Mouse (Mus musculus) liver, embryonic 14.5 days (tissue): ENCODE measurements around the gene Gars. TPM values are rescaled to one million over a fixed set of nuclear protein-coding genes. Genes with fewer than 3 reads are reported as not detected.

Experiments used
- ATAC-seq: fragments of 200-750 bp; cut with Nextera tagmentation; 2 replicates; pipeline ENCODE4 v1.8.0; 2017; ENCODE audit warnings: moderate number of reproducible peaks, mild to moderate bottlenecking, moderate library complexity; ENCODE audit not compliant: insufficient read depth
- DNase-seq, 3 experiments: peaks; one replicate each; pipeline ENCODE4 v3.0.0-alpha.2; 2012 to 2013; ENCODE audit warnings: low read depth in 3 of 3, low spot score in 3 of 3
- H3K27ac ChIP-seq: fragments of 300-500 bp; sonication (generic); 2 replicates; pipeline ENCODE4 v1.5.1; 2014; ENCODE audit warnings: moderate library complexity, mild to moderate bottlenecking, control low read depth, inconsistent platforms
- H3K27me3 ChIP-seq: fragments of 300-500 bp; sonication (generic); 2 replicates; pipeline ENCODE4 v1.6.1; 2014; ENCODE audit warnings: mild to moderate bottlenecking, low read length, moderate library complexity; ENCODE audit not compliant: control insufficient read depth, insufficient read depth
- H3K36me3 ChIP-seq: fragments of 300-500 bp; sonication (generic); replicated peaks from 2 replicates; pipeline ENCODE4 v1.6.1; 2014; ENCODE audit warnings: low read depth; ENCODE audit not compliant: control insufficient read depth, insufficient read depth
- H3K4me1 ChIP-seq, 2 experiments: fragments of 200-500 bp in 1 of 2; fragments of 300-500 bp in 1 of 2; sonication (generic) in 1 of 2; replicated peaks; 2 replicates each; pipeline ENCODE4 v1.6.1; 2012 to 2014; ENCODE audit warnings: antibody characterized with exemption in 1 of 2, inconsistent platforms in 1 of 2, low read length in 1 of 2; ENCODE audit not compliant: control insufficient read depth in 2 of 2, insufficient read depth in 2 of 2
- H3K4me2 ChIP-seq: fragments of 300-500 bp; sonication (generic); 2 replicates; pipeline ENCODE4 v1.6.1; 2014; ENCODE audit warnings: low read depth, mild to moderate bottlenecking, control low read depth, moderate library complexity
- H3K4me3 ChIP-seq, 2 experiments: fragments of 200-500 bp in 1 of 2; fragments of 300-500 bp in 1 of 2; sonication (generic) in 1 of 2; 2 replicates each; pipeline ENCODE4 v1.5.1; 2012 to 2014; ENCODE audit warnings: low read depth in 2 of 2, low read length in 2 of 2, mild to moderate bottlenecking in 2 of 2, control low read depth in 1 of 2, inconsistent platforms in 1 of 2, moderate library complexity in 1 of 2; ENCODE audit not compliant: insufficient read depth in 1 of 2
- H3K9ac ChIP-seq: fragments of 300-500 bp; sonication (generic); replicated peaks from 2 replicates; pipeline ENCODE4 v1.6.1; 2014; ENCODE audit warnings: mild to moderate bottlenecking, control low read depth, moderate library complexity
- H3K9me3 ChIP-seq: fragments of 300-500 bp; sonication (generic); 2 replicates; pipeline ENCODE4 v1.6.1; 2016; ENCODE audit warnings: low read length, mixed read lengths; ENCODE audit not compliant: control insufficient read depth
- CTCF ChIP-seq: IDR thresholded peaks from 2 replicates; pipeline ENCODE4 v1.5.1; 2016; ENCODE audit warnings: antibody characterized with exemption, low read depth, control low read depth
- EP300 ChIP-seq: IDR thresholded peaks from 2 replicates; pipeline ENCODE4 v1.6.1; 2016; ENCODE audit warnings: antibody characterized with exemption, low read depth
- WGBS: fragments of 180-500 bp; shearing (Covaris S2); extraction: QIAGEN DNeasy Blood & Tissue Kit; methylation state at CpG from one replicate; pipeline ENCODE4 v1.1.7; 2014; ENCODE audit not compliant: insufficient replicate concordance; 5-methylcytosine and 5-hydroxymethylcytosine counted together
- polyA plus RNA-seq, 2 experiments: library from polyadenylated mRNA; depleted of rRNA in 1 of 2; stranded (reverse) in 1 of 2; unstranded in 1 of 2; fragments of >200 nt; fragmentation: Nextera tagmentation in 1 of 2; extraction: Ambion mirVana in 1 of 2; gene quantifications; 2 replicates each; pipeline versions ENCODE4 v1.2.1 to v1.2.3; 2012 to 2014

Gene Gars
- polyA plus RNA-seq, 2 experiments, result 50.9 to 99.3 TPM

DNA sequence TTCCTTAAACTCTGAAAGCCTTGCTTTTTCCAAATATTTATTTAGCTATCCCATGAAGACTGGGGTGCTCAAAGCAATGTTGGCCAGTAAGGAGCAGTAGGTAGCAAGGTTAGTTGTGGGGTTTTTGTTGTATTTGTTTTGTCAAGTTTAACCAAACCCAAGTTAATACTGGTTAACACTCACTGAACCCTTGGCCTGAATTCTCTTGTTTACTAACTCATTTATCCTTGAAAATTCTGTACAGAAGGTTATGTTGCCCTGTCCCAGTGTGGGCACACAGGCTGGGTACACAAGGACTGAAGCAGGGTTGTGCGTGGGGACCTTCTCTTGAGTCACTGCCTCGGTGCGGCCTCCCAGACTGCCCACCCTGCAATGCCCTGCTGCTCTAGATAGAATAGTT, 41.4 kb upstream of the Gars start:
- Histone ChIP-seq H3K27ac (no peak overlapping the region), H3K27me3 (no peaks in the 10 kb centered on the region)
- 75% methylated on average over 3 of the region's 3 CpGs for WGBS

DNA sequence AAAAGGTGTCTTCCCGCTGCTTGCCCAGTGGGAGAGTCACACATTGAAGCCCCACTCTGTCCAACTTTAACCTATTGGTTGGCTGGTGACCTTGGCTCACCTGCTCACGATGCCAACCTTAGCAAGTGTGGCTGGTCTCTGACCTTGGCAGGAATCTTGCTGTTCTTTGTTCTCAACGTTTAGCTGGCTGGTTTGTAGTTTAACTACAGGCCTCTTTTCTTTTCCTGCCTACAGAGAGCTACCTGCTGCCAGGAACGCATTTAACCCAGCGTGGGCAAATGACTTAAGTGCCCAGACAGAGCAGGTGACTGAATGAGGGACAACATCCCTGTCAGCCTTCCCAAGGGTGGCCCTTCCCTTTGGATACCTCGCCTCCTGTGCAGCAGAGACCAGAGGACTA, 40.1 kb upstream of the Gars start:
- H3K4me1 ChIP-seq, result peaks cover 0 to 4% of the 10 kb centered on the region in 2 experiments; a peak in 2 of 4 replicates

More for the DNA sequence above, 41.4 kb upstream of the Gars start:
- ATAC-seq, result no peak
- Histone ChIP-seq H3K4me1 (peaks cover 4 to 14% of the 10 kb centered on the region in 2 experiments), H3K9me3 (no peaks in the 10 kb centered on the region), H3K4me3 (no peak overlapping the region), H3K9ac (no peak overlapping the region), H3K4me2 (no peak overlapping the region), H3K36me3 (no peaks in the 10 kb centered on the region)
- no peak for TF ChIP-seq CTCF
- no peak for TF ChIP-seq EP300
- DNase-seq, result no peak

DNA sequence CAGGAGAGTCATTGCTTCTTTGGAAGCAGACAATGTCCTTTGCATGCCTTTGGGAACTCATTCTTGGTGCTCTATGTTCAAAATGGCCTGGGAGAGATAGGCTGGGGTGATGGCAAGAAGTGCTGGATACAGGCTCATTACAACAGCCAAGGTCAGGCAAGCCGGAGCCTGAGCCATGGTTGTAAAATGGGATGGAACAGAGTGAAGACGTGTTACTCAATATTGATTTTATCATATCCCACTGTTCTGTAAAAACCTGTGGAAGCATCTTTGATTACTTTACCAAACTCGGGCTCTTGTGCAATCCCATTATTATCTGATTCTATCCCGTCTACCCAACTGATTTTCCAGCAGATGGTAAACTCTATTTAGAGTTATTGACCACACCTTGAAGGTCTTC, 36.5 kb upstream of the Gars start:
- TF ChIP-seq CTCF (no peak), EP300 (no peak)
- ATAC-seq, result no peak
- no peak for DNase-seq
- Histone ChIP-seq H3K36me3 (no peaks in the 10 kb centered on the region), H3K4me3 (no peak overlapping the region), H3K4me1 (no peaks in the 10 kb centered on the region), H3K27me3 (no peaks in the 10 kb centered on the region), H3K9ac (no peak overlapping the region), H3K9me3 (no peaks in the 10 kb centered on the region), H3K27ac (no peak overlapping the region), H3K4me2 (no peak overlapping the region)
- WGBS, result 53% methylated on average over 4 of the region's 4 CpGs

More for the DNA sequence above, 40.1 kb upstream of the Gars start:
- WGBS, result 62% methylated on average over 6 of the region's 6 CpGs
- ATAC-seq, result no peak
- Histone ChIP-seq H3K4me3 (no peak overlapping the region), H3K27me3 (no peaks in the 10 kb centered on the region), H3K27ac (no peak overlapping the region), H3K9me3 (no peaks in the 10 kb centered on the region), H3K4me2 (no peak overlapping the region), H3K36me3 (no peaks in the 10 kb centered on the region), H3K9ac (no peak overlapping the region)
- DNase-seq, result no peak
- TF ChIP-seq CTCF (no peak), EP300 (no peak)

DNA sequence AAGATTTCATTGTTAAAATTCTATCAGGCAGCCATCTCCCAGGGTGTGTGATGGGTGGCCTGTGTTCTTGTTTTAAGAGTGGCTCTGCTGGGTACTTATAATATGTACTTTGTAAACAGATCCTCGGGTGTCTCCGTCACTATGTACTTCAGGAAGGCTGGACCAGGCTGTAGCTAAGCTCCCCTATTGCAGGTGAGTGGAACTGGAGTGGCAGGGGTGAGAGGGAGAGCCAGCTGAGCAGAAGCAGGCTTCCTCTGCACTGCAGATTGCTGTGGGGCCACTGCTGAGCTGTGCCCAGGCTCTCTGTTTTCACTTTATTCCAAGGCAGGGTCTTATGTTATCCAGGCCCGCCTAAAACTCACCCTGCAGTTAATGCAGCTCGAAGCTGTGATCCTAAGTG, 35.4 kb upstream of the Gars start:
- TF ChIP-seq CTCF (no peak), EP300 (no peak)
- Histone ChIP-seq H3K36me3 (no peaks in the 10 kb centered on the region), H3K9me3 (no peaks in the 10 kb centered on the region), H3K4me2 (no peak overlapping the region), H3K9ac (no peak overlapping the region), H3K27me3 (no peaks in the 10 kb centered on the region), H3K27ac (no peak overlapping the region), H3K4me3 (no peak overlapping the region), H3K4me1 (no peaks in the 10 kb centered on the region)
- ATAC-seq, result no peak
- DNase-seq, result no peak
- WGBS, result 59% methylated on average over 4 of the region's 4 CpGs

DNA sequence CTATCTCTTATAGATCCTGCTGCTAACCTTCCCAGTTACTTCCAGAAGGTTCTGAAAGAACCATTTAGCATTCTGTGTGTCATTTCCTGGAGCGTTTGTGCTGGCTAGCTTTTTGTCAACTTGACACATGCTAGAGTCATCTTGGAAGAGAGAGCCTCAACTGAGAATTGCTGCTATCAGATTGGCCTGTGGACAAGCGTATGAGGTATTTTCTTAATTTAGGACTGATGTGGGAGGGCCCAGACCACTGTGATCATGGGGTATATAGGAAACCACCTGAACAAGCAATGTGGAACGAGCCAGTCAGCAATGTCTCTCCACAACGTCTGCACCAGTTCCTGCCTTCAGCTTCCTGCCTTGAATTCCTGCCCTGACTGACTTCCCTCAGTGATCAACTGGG, 34.2 kb upstream of the Gars start:
- H3K27ac ChIP-seq, result no peak overlapping the region
- H3K4me2 ChIP-seq, result no peak overlapping the region
- 35% methylated on average over 4 of the region's 4 CpGs for WGBS
- H3K9ac ChIP-seq, result no peak overlapping the region
- TF ChIP-seq CTCF, result no peak
- TF ChIP-seq EP300, result no peak
- H3K4me3 ChIP-seq, result no peak overlapping the region
- H3K27me3 ChIP-seq, result no peaks in the 10 kb centered on the region
- ATAC-seq (no peak), DNase-seq (no peak)
- H3K9me3 ChIP-seq, result no peaks in the 10 kb centered on the region
- no peaks in the 10 kb centered on the region for H3K36me3 ChIP-seq
- H3K4me1 ChIP-seq, result no peaks in the 10 kb centered on the region
